Mouse (Mus musculus) right cerebral cortex, adult 2 months (tissue): ENCODE results near the gene Gm17175.
"Not testable (repeated sequence)": the region's sequence is repeated elsewhere in the genome, so short reads cannot be mapped to it uniquely, and the experiment has no call there.

Experiments
- DNase-seq, 2 experiments: peaks; one replicate each; pipeline ENCODE4 v3.0.0; 2021 to 2022; ENCODE audit warnings: low spot score in 2 of 2

The Gm17175 gene

GRCm38 (mm10) chr14:51573963-51574362 is at the start of gene Gm17175:
Gene Gm17175 (minus strand): TSS chr14:51574063.
- DNase-seq: not testable (repeated sequence)

DNA sequence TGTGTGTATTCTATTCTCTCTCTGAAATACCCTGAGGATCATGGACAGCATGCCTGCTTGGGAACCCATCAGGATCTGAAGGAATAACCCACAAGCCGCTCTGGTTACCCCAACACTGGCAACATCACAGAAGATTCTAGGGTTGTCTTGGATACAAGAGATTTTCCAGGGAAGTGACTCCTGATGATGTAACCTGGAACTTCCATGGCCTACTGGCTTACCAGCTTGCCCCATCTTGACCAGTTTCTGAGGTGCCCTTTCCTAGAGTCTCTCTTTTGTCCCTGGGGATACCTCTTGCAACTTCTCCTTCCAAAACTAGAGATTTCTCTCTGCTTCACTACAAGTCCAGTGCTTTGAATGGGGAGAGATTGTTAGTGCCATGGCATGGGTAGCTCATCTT is 37.3 kb upstream of the Gm17175 start, which contains the start of gene Gm17078:
Gene Gm17078, minus strand, starts transcription at position 101 of the 400 bp plus-strand sequence.
- no peak for DNase-seq

DNA sequence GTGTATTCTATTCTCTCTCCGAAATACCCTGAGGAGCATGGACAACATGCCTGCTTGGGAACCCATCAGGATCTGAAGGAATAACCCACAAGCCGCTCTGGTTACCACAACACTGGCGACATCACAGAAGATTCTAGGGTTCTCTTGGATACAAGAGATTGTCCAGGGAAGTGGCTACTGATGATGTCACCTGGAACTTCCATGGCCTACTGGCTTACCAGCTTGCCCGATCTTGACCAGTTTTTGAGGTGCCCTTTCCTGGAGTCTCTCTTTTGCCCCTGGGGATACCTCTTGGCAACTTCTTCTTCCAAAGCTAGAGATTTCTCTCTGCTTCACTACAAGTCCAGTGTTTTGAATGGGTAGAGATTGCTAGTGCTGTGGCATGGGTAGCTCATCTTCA is 18.2 kb upstream of the Gm17175 start, which contains the start of gene Gm17174:
Gene Gm17174, minus strand, starts transcription at position 101 of the 400 bp plus-strand sequence.
- DNase-seq: not testable (repeated sequence)

DNA sequence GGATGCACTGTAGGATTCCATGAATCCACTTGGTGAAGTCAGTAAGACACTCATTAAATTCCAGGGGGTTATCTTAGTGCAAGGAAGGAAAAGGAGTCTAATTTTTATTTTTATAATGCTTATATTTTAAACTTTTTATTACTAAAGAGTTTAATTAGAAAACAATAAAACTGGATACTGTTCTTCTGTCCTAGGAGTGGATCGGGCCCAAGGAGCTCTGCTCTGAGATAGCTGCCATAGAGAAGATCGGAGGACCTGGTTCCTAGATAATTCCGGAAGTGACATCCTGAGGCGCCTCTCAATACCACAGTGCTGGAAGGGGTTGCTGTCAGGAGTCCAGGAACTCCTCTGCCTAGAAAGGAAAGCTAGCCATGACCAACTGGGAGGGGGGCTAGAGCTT is 21.4 kb downstream of the Gm17175 start, which contains the start of gene Gm5622:
Gene Gm5622, plus strand, starts transcription at position 301 of the 400 bp plus-strand sequence.
- DNase-seq: no peak
